Mouse (Mus musculus) layer of hippocampus, adult 2 months (tissue): Measurements from ENCODE around the gene Alas2. TPM values are rescaled to one million over a fixed set of nuclear protein-coding genes. Genes with fewer than 3 reads are reported as not detected.

ENCODE experiments used
- DNase-seq, 2 experiments: peaks; one replicate each; pipeline ENCODE4 v3.0.0; 2022; ENCODE audit warnings: low spot score in 2 of 2
- H3K27ac ChIP-seq: fragments of 200-600 bp; 2 replicates; pipeline ENCODE4 v1.8.1; 2022
- H3K4me3 ChIP-seq: fragments of 200-600 bp; 2 replicates; pipeline ENCODE4 v1.8.1; 2022; ENCODE audit warnings: mild to moderate bottlenecking
- CTCF ChIP-seq: fragments of 200-600 bp; conservative IDR thresholded peaks from 2 replicates; pipeline ENCODE4 v1.8.1; 2022; ENCODE audit warnings: antibody characterized with exemption, mild to moderate bottlenecking, moderate library complexity
- microRNA-seq, 2 experiments: library from miRNA; unstranded; fragments of <30 nt; microRNA quantifications; one replicate each; pipeline ENCODE4 v1.2.0; 2021
- total RNA-seq, 2 experiments: library from RNA; stranded (reverse); gene quantifications; 2 replicates each; pipeline ENCODE4 v1.2.3; 2021

The Alas2 gene
- total RNA-seq, 2 experiments from 2014 or later: 4.0 to 6.3 TPM

GRCm38 (mm10) chrX:150585116-150585515, 37.9 kb downstream of the Alas2 start:
- Histone ChIP-seq H3K4me3 (no peak overlapping the region), H3K27ac (no peak overlapping the region)
- no peak for DNase-seq
- no peak for TF ChIP-seq CTCF

GRCm38 (mm10) chrX:150588023-150588764, 41.0 kb downstream of the Alas2 start, which contains the start of gene Pfkfb1:
Gene Pfkfb1, plus strand, starts transcription at chrX:150588229.
- peak within 1 kb of the TSS; percentile 81 for H3K27ac ChIP-seq
- peak; percentile 68 for TF ChIP-seq CTCF
- peak; percentile 67 to 71 for DNase-seq
- H3K4me3 ChIP-seq: peak within 1 kb of the TSS; percentile 64

- Histone ChIP-seq H3K27ac (no peak within 1 kb of the TSS), H3K4me3 (peak within 1 kb of the TSS; percentile 64)
- no peak for DNase-seq
- no peak for TF ChIP-seq CTCF
Observed at GRCm38 (mm10) chrX:150589696-150590095, 42.5 kb downstream of the Alas2 start, which contains the start of gene Apex2. Gene Apex2, minus strand, starts transcription at chrX:150589868.

GRCm38 (mm10) chrX:150593266-150594035, 46.3 kb downstream of the Alas2 start:
- no peak overlapping the region for H3K27ac ChIP-seq
- no peak overlapping the region for H3K4me3 ChIP-seq
- TF ChIP-seq CTCF: no peak
- DNase-seq: no peak

GRCm38 (mm10) chrX:150594176-150594575, 47.0 kb downstream of the Alas2 start:
- no peak overlapping the region for H3K4me3 ChIP-seq
- no peak overlapping the region for H3K27ac ChIP-seq
- no peak for DNase-seq
- no peak for TF ChIP-seq CTCF

GRCm38 (mm10) chrX:150595016-150595760, 48.0 kb downstream of the Alas2 start:
- H3K4me3 ChIP-seq: no peak overlapping the region
- DNase-seq: no peak
- no peak for TF ChIP-seq CTCF
- no peak overlapping the region for H3K27ac ChIP-seq

- no peak for DNase-seq
- Histone ChIP-seq H3K4me3 (no peak overlapping the region), H3K27ac (no peak overlapping the region)
- TF ChIP-seq CTCF: no peak
Observed at GRCm38 (mm10) chrX:150598882-150599281, 51.7 kb downstream of the Alas2 start.

Small RNA genes within 50 kb of the gene (microRNA-seq; reads per million reads assigned to microRNA genes)
- gene Mir3620: 0 reads per million in 2 experiments

Other genes with a start within 250 kb of the Alas2 start
- 10 to 100 TPM; 34.6 to 37.0 TPM for gene Tmem29, start 88.2 kb upstream of the Alas2 start, total RNA-seq
- under 1 TPM; 0.90 to 0.93 TPM for gene Pfkfb1, start 40.9 kb downstream of the Alas2 start, total RNA-seq
- gene Apex2, start 42.5 kb downstream of the Alas2 start, total RNA-seq: 10 to 100 TPM; 15.2 to 17.7 TPM
- 100 to 1,000 TPM; 159 to 167 TPM for gene Tro, start 110.2 kb downstream of the Alas2 start, total RNA-seq